Mouse (Mus musculus) gastrocnemius, postnatal 25 days (tissue): Measurements from ENCODE around the gene Catsperd. TPM values are rescaled to one million over a fixed set of nuclear protein-coding genes. Genes with fewer than 3 reads are reported as not detected.
"Not testable (repeated sequence)": the region's sequence is repeated elsewhere in the genome, so short reads cannot be mapped to it uniquely, and the experiment has no call there.

Experiments used
- DNase-seq: peaks from one replicate; pipeline ENCODE4 v3.0.0; 2022
- total RNA-seq, 2 experiments: library from RNA; stranded (reverse); gene quantifications; 1 replicate in 1 of 2; 2 replicates in 1 of 2; pipeline ENCODE4 v1.2.3; 2021

Catsperd gene
- total RNA-seq, 2 experiments from 2014 or later, result not detected

DNA sequence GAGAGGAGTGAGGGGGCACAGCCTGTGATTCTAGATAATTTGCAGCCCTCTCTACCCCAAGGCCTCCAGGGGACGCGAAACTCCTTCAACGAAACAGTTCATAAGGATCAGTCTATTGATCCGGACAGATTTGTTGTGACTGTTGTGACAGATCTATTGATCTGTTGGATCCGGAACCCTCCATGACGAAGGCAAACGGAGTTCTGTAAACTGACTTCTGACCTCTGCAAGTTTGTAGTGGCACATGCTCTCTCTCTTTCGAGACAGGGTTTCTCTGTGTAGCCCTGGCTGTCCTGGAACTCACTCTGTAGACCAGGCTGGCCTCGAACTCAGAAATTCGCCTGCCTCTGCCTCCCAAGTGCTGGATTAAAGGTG is 15.4 kb upstream of the Catsperd start:
- DNase-seq, result not testable (repeated sequence)

DNA sequence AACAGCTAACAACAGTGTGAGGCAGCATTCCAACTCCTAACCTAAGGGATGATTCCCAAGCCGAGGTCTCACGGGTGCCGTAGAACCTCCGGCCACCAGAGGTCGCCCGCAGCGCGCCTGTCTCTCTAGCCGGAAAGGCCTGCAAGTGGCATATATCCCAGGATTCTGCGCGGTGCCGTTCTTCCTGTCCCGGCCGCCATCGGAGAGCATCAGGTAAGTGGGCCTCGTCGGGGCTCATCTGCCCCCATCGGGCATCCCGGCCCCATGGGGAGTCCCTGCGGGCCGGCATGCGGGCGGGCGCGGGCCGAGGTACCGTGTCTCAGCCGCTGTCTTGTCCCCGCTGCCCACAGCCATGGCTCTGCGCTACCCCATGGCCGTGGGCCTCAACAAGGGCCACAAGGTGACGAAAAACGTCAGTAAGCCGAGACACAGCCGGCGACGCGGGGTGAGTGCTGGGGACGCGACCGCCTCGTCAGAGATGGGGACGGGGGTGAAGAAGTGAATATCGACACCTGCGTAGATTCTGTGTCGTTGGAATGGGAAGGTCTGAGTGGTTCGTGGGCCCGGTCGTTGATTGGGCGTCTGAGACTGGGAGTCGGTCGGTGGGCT is 14.6 kb upstream of the Catsperd start, which contains the start of gene Rpl36:
TSS of gene Rpl36 (plus strand) at position 181 of the 609 bp plus-strand sequence.
- DNase-seq, result peak; percentile 92

DNA sequence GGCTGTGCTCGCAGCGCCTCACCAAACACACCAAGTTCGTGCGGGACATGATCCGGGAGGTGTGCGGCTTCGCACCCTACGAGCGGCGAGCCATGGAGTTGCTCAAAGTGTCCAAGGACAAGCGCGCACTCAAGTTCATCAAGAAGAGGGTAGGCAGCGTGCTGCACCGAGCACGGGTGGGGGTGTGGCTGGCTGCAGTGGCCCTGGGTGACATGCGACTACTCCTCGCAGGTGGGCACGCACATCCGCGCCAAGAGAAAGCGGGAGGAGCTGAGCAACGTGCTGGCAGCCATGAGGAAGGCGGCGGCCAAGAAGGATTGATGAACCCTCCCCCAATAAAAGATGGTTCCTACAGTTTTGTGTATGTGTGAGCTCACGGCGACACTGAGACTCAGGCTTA is 14.1 kb upstream of the Catsperd start:
- not testable (repeated sequence) for DNase-seq

- DNase-seq, result no peak
Observed at GRCm38 (mm10) chr17:56614391-56615135, 13.4 kb upstream of the Catsperd start.

GRCm38 (mm10) chr17:56615136-56615784 is 12.7 kb upstream of the Catsperd start:
- DNase-seq, result no peak

GRCm38 (mm10) chr17:56615792-56616191 is 12.2 kb upstream of the Catsperd start:
- DNase-seq, result no peak

GRCm38 (mm10) chr17:56616725-56617124 is 11.2 kb upstream of the Catsperd start:
- DNase-seq, result no peak

DNA sequence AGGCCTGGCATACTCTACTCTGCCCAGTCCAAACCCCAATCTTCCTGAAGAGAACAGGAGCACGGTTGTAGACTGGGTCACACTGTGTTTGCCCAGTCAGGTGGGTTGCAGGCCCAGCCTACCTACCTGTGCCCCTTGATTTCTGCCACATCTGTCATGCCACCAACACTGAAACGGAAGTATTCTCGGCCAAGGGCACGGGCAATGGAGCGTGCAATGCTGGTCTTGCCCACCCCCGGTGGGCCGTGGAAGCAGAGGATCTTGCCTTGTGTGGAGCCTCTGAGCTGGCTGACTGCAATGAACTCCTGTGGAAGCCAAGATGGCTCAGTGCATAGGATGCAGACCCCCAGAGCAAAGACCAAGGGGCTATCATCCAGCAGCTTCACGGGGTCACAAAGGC is 10.3 kb upstream of the Catsperd start:
- no peak for DNase-seq

- no peak for DNase-seq
Observed at GRCm38 (mm10) chr17:56625495-56625894, 2.4 kb upstream of the Catsperd start.

DNA sequence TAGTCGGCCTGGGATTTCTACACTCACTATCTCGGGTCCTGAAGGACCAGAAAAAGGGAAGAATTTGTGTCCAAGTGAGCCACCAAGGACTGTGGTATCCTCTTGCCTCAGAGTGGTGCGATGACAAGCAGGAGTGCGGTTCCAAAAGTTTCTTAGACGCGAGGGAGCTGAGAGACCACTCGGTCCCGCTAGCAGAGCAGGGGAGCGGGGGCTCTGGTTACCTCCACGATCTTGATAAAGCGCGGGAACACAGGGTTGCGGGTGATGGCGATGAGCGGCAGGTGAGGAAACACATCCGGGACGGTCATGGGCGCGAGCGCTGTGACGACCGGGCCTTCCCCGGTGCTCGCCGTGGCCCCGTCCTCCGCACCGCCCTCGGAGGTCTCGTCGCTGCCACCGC is 1.7 kb upstream of the Catsperd start:
- no peak for DNase-seq

DNA sequence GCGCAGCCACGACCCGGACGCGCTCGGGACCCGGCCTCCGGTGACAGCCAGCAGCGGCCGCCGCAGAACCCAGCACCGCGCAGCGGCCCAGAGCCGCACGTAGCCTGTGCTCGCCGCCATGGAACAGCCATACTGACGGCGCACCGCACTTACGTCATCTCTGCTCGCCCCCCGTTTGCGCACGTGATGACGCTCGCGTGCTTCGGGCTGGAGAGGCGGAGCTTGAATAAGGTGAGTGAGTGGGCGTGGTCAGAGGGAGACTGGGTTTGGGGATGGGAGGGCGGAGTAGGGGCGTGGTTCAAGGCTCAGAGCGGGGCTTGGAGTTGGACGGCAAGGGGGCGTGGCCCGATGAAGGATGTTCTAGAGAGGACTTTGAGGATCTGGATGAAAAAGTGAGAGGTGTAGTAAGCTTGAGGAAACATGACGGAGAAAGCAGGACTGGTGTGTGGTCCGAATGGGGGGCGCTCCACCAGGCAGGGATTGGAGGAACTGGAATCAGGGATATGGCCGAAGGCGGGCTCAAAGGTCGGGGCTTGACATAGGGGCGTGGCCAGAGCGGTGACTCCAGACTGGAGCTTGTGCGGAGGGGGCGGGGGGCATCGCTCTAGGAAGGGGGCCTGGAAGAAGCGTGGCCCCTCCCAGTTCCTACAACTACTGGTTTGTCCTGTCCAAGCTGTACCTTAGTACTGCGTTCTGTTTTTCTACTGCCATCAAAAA is 1.0 kb upstream of the Catsperd start, which contains the start of gene Lonp1:
TSS of gene Lonp1 (minus strand) at position 134 of the 717 bp plus-strand sequence.
- peak; percentile 90 for DNase-seq

DNA sequence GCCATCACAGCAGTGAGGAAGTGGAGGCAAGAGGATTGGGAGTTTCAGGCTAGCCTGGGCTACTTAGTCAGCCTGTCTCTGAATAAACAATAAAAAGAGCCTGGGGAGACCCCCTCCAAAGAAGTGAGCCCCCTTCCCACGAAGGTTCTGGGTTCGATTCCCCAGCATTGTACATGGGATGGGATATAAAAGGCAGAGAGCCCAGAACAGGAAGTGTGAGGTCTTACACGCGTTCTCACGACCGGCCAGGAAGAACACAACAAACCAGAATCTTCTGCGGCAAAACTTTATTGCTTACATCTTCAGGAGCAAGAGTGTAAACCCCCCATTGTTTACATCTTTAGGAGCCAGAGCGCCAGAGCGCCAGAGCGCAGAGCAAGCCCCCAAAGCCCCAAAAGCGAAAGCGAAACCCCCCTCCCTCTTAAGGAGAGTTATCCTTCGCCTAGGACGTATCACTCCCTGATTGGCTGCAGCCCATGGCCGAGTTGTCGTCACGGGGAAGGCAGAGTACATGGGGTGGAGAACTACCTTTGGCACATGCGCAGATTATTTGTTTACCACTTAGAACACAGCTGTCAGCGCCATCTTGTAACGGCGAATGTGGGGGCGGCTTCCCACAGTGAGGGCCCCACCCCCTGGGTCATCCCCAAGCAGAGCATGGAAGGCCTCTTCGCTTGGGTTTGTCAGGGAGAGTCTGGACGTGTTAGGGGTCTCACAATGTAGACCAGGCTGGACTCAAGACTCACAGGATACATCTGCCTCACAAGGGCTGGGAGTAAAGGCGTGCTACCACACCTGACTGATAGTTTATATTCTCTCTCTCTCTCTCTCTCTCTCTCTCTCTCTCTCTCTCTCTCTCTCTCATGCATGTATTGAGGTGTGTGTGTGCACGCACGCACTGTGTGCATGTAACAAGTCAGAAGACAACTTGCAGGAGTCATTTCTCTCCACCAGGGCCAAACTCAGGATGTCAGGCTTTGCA is 2.1 kb downstream of the Catsperd start:
- DNase-seq, result not testable (repeated sequence)

- DNase-seq, result no peak
Observed at GRCm38 (mm10) chr17:56631807-56632206, 3.9 kb downstream of the Catsperd start.

- no peak for DNase-seq
Observed at GRCm38 (mm10) chr17:56634023-56634422, 6.1 kb downstream of the Catsperd start.

DNA sequence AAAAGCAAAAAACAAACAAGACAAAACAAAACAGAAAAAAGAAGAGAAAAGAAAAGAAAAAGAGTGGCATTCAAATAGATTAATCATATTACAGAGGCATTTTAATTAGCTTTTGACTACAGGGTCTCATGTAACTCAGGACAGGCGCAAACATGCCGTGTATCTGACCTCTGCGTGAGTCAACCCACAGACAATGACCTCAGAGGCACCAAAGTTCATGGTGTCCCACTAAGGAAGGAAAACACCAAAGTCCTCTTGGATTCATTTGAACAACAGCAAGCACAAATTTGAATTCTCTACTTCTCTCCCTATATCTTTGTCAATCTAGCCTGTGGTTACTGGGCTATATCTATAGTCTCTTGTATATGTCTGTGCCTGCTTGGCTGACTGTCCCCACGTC is 15.3 kb downstream of the Catsperd start:
- DNase-seq, result no peak

GRCm38 (mm10) chr17:56647546-56647945 is 19.6 kb downstream of the Catsperd start:
- no peak for DNase-seq

- DNase-seq, result no peak
Observed at GRCm38 (mm10) chr17:56651801-56652200, 23.9 kb downstream of the Catsperd start.

GRCm38 (mm10) chr17:56654771-56655170 is 26.8 kb downstream of the Catsperd start:
- no peak for DNase-seq

DNA sequence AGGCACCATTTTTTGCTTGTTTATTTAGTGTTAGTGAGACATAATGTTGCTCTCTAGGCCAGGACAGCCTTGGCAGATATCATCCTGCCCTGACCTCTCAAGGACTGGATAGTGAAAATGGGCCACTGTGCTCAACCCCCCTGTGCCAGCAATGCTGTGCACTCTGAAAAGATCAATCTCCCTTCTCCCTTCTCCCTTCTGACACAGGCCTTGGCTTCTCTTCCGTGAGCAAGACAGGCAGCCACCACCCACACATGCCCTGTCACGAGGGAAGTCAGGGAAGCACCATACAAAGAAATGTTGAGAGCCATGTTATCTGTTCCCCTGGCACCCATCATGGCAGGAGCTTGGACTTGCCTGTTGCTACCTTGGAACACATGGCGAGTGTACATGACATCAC is 27.4 kb downstream of the Catsperd start:
- DNase-seq, result no peak

DNA sequence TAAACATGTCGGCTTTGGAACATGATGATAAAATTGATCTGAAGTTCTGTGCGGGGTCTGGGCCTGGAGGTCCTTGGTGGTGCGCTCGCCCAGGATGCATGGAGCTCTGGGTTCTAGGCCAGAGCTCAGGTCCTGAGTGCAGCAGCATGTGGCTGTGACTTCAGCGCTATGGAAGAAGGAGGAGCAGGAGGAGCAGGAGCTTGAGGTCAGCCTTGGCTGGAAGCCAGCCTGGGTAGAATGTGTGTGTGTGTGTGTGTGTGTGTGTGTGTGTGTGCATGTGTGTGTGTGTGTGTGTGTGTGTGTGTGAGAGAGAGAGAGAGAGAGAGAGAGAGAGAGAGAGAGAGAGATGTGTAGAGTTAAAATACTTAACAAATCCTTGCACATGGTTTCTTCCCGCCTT is 28.2 kb downstream of the Catsperd start:
- DNase-seq, result no peak

- no peak for DNase-seq
Observed at GRCm38 (mm10) chr17:56663659-56664058, 35.7 kb downstream of the Catsperd start.
